Mouse (Mus musculus) effector memory CD4-positive, alpha-beta T cell, adult 7 months (primary cell): Measurements from ENCODE around the gene C1ql4. TPM values are rescaled to one million over a fixed set of nuclear protein-coding genes. Genes with fewer than 3 reads are reported as not detected.

Source experiments
- polyA plus RNA-seq: library from polyadenylated mRNA; unstranded; fragments of 100-300 nt; shearing (Covaris generic); gene quantifications from one replicate; pipeline ENCODE4 v1.2.1, GENCODE M21; 2017

C1ql4 gene
- polyA plus RNA-seq, result not detected

GRCm38 (mm10) chr15:99087253-99088075, at the start of gene C1ql4:
Gene C1ql4, minus strand, starts transcription at chr15:99087817.

GRCm38 (mm10) chr15:99125711-99126080, 38.1 kb upstream of the C1ql4 start, which contains the start of gene Spats2:
Gene Spats2, plus strand, starts transcription at chr15:99125916.

DNA sequence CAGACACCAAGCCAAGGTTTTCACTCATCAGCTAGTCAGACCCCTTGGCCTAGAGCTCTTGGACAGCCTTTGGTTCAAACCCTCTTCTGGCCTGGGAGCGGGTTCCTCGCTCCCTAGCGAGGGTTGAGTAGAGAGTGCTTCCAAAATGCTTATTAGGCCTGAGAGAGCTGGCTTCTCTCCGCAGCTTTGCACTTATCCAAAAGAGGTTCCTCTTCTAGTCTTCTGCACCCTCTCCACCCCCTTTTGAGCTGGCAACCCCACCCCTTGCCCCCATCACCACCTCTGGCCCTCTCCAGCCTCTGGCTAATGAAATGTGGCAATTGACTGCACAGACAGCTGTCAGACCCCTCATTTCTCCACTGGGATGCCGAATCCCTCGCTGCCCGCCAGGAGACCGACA, 5.3 kb upstream of the C1ql4 start, which contains the start of gene Dnajc22:
Dnajc22 (plus strand) TSS at position 301 of the 400 bp plus-strand sequence.

GRCm38 (mm10) chr15:99074019-99074599, 13.5 kb downstream of the C1ql4 start, which contains the start of gene Troap:
Gene Troap, plus strand, starts transcription at chr15:99074575.

GRCm38 (mm10) chr15:99055040-99055439, 32.6 kb downstream of the C1ql4 start, which contains the start of gene Prph:
Gene Prph, plus strand, starts transcription at chr15:99055174.

Other genes with a start within 250 kb of the C1ql4 start
- gene Kmt2d, start 216.6 kb downstream of the C1ql4 start, polyA plus RNA-seq, result 21.8 TPM
- gene Rhebl1, start 193.3 kb downstream of the C1ql4 start, polyA plus RNA-seq, result 29.6 TPM
- gene Dhh, start 189.3 kb downstream of the C1ql4 start, polyA plus RNA-seq, result 0.09 TPM
- gene Lmbr1l, start 169.6 kb downstream of the C1ql4 start, polyA plus RNA-seq, result 95.0 TPM
- 267 TPM for gene Tuba1b, start 153.3 kb downstream of the C1ql4 start, polyA plus RNA-seq
- gene Gm49450, start 134.3 kb downstream of the C1ql4 start, polyA plus RNA-seq, result not detected
- gene Tuba1a, start 134.1 kb downstream of the C1ql4 start, polyA plus RNA-seq, result 205 TPM
- 35.8 TPM for gene Tuba1c, start 57.9 kb downstream of the C1ql4 start, polyA plus RNA-seq
- gene Prph, start 32.6 kb downstream of the C1ql4 start, polyA plus RNA-seq, result not detected
- gene Troap, start 13.2 kb downstream of the C1ql4 start, polyA plus RNA-seq, result not detected
- 0.33 TPM for gene Dnajc22, start 5.4 kb upstream of the C1ql4 start, polyA plus RNA-seq
- gene Spats2, start 38.1 kb upstream of the C1ql4 start, polyA plus RNA-seq, result 1.3 TPM
- 1.5 TPM for gene Kcnh3, start 137.0 kb upstream of the C1ql4 start, polyA plus RNA-seq
- gene Mcrs1, start 164.1 kb upstream of the C1ql4 start, polyA plus RNA-seq, result 71.0 TPM
- 12.8 TPM for gene Prpf40b, start 207.3 kb upstream of the C1ql4 start, polyA plus RNA-seq
- gene Fam186b, start 208.1 kb upstream of the C1ql4 start, polyA plus RNA-seq, result 0.20 TPM